Mouse (Mus musculus): ENCODE data around the gene Anapc16. TPM values are rescaled to one million over a fixed set of nuclear protein-coding genes. Genes with fewer than 3 reads are reported as not detected.
"Not testable (repeated sequence)": the region's sequence is repeated elsewhere in the genome, so short reads cannot be mapped to it uniquely, and the experiment has no call there.

Anapc16 gene
- polyA plus RNA-seq (2017; shearing (Covaris generic)) = 100 to 1,000 TPM in 1 of 2 experiments, 10 to 100 TPM in 1; 82.2 to 102 TPM

DNA sequence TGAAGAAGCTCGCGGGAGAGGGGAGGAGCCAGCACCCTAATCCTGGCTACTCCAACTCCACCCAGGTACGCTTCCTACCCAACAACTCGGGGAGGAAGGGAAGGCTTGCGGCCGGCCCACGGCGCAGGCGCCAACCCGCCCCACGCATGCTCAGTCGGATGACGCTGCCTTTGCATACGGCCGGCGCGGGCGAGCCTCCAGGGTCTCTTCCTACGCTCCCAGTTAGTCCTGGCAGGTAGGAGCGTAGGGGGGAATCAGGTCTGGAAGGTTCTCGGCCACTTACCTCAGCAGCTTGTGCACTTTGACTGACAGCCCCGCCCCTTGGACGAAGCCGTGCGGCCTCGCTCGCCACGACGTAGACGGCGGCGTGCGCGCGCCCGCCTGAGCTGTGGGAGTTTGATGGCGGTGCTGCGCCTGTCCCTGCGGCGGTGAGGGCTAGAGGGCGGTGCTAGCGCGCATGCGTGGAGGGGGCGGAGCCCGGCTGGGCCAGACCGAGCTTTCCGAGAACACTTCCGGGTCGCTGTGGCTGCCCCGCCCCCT lies at the start of gene Anapc16, which contains the start of gene Ascc1:
TSS of gene Anapc16 (minus strand) at position 463 of the 540 bp plus-strand sequence.
TSS of gene Ascc1 (plus strand) at position 133 of the 540 bp plus-strand sequence.
- peak; percentile 88 for ATAC-seq

- ATAC-seq = no peak
These were observed 47.6 kb upstream of the Anapc16 start for GRCm38 (mm10) chr10:60050581-60050980.

DNA sequence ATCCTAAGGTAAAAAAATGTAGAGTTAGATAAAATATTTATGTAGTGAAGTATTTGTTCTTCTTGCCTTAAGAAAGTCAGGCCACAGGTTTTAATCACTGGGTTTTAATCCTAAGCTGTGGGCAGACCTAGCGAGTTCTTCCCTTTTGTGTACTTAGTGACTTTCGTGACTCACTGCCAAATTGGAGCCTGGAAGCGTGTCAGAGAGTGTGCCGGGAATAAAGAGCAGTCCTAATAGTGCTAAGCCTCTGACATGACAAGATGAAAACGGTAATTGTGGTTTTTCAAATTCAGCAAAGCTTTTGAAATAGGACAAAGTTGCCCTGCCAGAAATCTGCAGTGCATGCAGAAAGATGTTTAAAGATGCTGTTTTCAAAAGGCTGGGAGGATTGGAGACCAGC lies 43.8 kb upstream of the Anapc16 start:
- no peak for ATAC-seq

GRCm38 (mm10) chr10:60042350-60042922 lies 39.5 kb upstream of the Anapc16 start:
- ATAC-seq = no peak

DNA sequence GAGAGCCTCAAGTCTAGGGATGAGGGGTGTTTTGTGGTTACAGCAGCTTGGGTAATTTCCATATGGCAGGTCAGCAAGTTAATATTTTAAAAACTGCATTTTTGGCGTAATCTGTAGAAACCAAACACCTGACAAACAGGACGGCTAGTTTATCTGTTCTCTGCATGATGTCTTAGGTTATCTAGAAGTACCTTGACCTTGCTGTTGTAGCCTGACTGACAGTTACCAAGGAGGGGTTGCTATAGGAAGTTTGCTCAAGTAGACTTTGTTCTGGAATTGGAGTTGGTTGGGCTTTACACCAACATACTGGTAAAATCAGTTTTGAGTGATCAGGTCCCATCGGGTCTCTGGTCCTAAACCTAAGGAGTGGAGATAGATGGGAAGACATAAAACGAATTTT lies 32.8 kb upstream of the Anapc16 start:
- ATAC-seq = no peak

- ATAC-seq = no peak
These were observed 31.7 kb upstream of the Anapc16 start for GRCm38 (mm10) chr10:60034621-60035020.

GRCm38 (mm10) chr10:60033064-60033463 lies 30.1 kb upstream of the Anapc16 start:
- no peak for ATAC-seq

DNA sequence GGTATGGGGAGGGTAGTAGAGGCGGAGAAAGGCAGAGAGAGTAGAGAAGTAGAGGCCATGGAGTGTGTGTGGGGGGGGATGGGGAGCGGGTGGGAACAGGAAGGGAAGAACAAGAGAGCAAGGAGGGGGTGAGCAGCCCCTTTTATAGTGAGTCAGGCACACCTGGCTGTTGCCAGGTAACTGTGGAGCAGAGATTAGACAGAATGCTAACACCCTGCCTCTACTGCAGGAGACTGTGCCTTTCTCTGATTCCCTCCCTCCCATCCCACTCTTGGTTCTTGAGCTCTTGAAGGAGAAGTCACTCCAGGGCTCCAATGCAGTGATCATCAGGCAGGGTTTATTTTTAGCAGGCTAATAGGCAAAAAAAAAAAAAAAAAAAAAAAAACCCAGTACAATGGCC lies 29.7 kb upstream of the Anapc16 start:
- ATAC-seq = no peak

- ATAC-seq = no peak
These were observed 29.1 kb upstream of the Anapc16 start for GRCm38 (mm10) chr10:60031985-60032384.

DNA sequence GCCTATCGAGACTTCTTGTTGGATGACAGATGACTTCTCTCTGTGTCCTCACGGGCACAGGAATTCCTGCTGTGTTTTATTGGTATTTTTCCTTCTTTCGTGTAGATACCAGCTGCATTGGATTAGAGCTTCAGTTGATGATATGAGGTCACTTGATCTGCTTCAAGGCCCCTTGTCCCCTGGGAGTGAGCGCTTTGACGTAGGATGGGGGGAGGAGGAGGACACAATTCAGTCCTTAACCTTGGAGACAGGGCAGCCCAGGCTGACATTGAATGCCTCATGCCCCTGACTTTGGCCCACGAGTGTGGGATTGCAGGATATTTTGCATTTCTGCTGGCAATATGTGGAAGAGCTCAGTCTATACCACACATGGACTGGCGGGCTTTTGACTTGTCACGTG lies 28.6 kb upstream of the Anapc16 start:
- ATAC-seq = no peak

GRCm38 (mm10) chr10:60029387-60029786 lies 26.5 kb upstream of the Anapc16 start:
- ATAC-seq = peak; percentile 33

DNA sequence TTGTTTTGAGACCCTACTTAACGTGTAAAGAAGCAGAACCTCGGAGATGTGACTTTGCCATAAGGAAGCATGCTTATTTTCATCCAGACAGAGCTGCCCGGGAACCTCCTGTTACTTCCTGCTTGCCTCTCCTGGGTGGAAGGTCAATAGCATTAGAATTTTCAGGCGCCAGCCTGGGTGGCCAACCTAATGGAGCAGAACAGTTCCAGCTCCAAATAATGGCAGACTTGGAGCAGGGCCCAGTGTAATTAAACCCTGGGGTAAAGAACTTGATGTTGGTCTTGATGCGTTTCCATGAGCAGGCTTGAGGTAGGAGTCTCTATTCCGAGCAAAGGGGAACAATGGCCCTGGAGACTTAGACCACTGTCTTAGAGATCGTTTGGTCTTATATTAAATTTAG lies 26.0 kb upstream of the Anapc16 start:
- no peak for ATAC-seq

DNA sequence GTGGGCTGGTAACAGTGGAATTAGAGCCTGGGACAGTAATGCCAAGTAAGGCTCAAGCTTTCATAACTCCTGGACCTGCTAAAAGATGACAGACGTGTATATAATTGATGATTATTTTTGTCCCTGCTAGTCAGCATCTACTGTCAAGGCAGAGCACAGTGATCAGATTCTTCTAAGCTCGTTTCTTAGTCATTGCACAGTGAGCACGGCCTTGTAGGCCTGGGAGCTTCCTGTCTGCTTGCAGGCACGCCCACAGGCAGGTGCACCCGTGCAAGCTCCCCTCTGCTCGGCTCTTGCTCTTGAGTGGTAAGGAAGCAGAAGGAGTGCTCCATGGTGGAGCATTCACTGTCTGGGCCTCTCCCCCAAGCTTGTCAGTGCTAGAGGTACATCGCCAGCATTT lies 25.2 kb upstream of the Anapc16 start:
- ATAC-seq = peak; percentile 85

GRCm38 (mm10) chr10:60027619-60028084 lies 24.7 kb upstream of the Anapc16 start:
- peak; percentile 72 for ATAC-seq

DNA sequence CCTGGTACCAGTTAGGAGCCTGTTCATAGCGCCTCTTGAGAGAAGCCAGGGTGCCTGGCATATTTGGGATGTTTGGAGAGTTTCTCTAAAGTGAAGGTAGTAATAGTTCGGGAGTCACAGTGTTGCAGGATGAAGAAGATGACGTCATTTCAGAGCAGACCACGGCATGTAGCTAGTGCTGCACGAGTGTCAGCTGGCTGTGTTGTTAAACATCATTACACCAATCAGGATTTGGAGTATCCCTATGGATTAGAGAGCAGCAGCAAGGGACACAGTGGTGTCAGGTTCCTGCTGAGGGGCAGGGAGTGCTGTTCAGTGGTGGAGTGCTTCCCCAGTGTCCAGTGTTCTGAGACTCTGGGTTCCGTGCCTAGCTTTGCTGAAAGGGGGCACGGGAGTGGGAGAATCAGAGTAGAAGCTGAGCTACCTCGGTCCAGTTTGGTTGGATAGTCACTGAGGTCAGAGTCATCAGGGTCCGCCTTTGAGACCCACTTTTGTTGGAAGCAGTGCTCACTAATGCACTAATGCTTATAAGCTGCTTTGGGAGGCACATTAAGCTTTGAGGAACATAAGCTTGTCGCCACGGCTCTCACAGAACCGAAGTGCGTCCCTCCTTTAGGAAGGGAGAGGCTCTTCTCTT lies 23.9 kb upstream of the Anapc16 start:
- ATAC-seq = no peak

DNA sequence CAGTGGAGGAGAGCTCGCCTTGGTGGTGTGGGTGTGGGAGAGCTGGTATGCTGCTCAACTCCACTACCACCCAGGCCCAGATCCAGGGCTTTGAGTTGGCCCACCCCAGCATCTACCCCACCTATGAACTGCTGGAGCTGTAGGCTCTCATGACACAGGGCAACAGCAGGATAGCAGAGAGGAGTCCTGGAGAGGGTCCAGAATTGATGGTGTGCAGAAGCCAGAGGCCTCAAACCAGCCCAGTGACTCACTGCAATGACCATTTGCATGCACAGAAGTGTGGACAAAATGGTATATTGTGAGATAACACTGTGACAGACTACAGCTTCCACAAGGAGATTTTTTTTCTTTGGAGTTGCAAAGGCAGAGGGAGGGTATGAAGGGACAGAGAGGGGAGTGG lies 20.8 kb upstream of the Anapc16 start:
- no peak for ATAC-seq

- ATAC-seq = no peak
These were observed 16.4 kb upstream of the Anapc16 start for GRCm38 (mm10) chr10:60019299-60019698.

DNA sequence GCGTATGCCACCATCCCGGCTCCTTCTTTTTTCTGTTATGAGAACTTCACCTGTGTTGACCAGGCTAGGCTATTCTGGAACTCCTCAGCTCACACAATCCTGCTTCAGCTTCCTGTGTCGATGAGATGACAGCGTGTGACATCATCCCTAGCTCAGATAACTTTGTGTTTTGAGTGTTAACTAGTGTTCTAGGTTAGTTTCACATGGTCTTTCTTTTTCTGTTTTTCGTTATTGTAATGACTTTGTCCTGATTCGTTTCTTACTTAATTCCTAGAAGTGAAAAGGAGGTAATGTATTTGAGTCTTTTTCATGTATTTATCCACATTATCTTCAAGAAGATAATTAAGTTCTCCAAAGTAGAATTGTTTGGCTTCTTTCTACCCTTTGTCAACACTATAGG lies 13.3 kb upstream of the Anapc16 start:
- no peak for ATAC-seq

DNA sequence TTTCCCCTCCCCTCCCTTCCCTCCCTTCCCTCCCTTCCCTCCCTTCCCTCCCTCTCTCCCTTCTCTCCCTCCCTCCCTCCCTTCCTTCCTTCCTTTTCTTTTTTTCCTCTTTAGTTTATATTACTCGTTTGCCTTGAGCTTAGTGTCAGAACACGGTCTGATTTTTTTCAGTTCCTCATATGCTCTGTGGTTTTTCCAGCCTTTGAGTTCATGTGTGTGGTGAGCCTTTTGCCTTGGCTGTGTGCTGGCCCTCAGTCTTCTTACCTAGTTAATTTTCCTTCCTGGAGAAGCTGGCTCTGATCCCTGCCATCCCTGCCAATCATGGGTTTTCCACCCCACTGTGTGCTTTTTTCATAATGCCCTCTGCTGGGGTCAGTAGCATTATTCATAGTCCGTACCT lies 6.2 kb upstream of the Anapc16 start:
- no peak for ATAC-seq

DNA sequence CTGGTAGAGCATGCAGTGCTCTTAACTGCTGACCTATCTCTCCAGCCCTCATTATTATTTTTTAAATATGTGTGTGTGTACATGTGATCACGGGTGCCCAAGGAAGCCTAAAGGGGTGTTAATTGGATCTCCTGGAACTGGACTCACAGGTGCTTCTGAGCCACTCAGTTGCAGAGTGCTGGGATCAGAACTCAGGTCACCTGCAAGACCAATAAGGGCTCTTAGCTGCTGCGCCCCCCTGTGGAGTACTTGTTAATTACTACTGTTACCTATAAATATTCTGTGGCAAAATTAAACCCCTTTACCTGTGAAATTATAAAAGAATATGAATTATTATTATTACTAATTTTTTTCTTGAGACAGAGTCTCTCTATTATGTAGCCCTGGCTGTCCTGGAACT lies 2.3 kb upstream of the Anapc16 start:
- ATAC-seq = no peak

- ATAC-seq = no peak
These were observed 912 bp upstream of the Anapc16 start for GRCm38 (mm10) chr10:60003847-60004246.

DNA sequence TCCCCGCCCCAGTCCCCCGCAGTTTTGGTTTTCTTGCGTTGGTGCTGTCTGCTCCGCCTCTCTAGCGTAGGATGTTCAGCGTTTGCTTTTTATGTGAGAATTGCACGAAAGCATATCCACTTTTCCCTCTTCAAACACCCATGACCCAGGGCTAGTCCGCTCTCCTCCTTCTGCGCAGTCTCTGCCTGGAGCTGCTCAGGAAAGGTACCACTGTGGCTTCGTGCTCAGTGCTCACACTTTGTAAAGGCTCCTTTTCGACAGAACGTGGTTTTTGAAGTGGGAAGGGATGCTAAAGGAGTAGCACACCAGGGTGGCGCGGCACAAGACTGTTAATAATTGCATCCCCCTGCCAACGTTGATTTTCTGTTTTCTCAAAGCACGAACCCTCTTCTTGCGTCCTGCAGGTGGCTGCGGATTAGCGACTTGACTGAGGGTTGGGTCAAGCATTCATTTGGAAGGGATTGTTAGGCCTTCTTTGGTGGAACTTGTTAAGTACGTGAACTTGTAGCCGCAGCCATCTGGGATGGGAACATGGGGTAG lies 348 bp upstream of the Anapc16 start:
- ATAC-seq = no peak

DNA sequence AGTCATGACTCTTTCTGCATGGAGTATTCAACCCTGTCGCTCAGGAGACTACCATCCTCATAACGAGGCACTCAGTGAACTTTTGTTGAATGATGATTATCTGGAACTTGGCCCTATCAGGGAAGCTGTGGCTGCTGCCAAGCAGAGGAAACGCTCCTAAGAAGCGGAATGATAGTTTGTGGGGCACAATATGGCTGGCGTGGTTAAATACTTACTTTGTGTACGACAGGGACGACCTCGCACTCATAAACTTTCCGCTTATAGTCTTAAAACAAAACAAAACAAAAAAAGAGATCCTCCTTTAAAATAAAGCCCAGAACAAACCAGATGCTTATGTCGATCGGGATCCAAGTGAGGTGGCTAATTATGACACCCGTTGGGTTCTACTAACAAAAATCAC lies 732 bp downstream of the Anapc16 start:
- peak; percentile 16 for ATAC-seq

DNA sequence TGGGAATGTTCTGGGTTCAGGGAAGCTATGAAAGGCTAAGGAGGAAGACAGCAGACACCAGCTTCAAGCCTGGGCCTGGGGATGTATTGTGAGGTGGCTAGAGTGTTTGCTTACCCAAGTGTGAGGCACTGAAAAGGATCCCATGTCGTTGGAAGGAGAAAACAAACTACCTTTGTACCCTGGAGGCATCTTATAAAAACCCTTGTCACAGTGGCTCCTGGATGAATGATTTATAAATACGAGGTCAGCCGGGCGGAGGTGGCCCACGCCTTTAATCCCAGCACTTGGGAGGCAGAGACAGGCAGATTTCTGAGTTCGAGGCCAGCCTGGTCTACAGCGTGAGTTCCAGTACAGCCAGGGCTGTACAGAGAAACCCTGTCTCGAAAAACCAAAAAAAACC lies 1.3 kb downstream of the Anapc16 start:
- ATAC-seq = not testable (repeated sequence)

Measured in CD4-positive, CD25-positive, alpha-beta regulatory T cell, adult 4 months (primary cell).